Mouse (Mus musculus) urinary bladder, postnatal 10 days (tissue): Measurements from ENCODE around the gene Bnc2.

Source experiments
- DNase-seq: peaks from one replicate; pipeline ENCODE4 v3.0.0; 2022; ENCODE audit warnings: low spot score

The Bnc2 gene

DNA sequence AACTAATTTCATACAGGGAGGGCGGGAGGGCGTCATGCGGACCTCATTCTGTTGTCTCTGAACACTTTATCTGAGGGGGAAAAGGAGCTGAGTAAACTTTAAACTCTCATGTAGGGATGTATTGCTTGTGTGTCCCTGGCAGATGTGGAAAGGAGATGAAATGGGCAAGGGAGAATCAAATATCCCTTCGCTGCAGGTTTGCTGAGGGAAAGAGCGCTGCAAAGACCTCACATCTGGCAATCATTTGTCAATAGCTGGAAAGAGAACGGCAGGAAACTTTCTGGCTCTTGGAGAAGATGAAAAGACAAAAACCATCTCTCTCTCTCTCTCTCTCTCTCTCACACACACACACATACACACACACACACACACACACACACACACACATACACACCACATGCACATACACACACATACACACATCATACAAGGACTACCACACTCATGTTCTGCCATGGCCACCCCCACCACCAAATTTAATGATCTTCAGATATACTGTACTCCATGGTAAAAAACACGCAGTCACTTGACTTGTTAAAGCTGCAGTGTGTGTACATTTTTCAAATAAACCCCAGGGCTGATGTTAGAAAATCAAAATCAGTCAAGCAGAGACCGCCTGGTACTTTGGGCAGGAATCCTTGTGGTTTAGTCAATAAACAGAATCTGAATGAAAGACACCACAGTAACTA, 172.3 kb downstream of the Bnc2 start:
- no peak for DNase-seq

DNA sequence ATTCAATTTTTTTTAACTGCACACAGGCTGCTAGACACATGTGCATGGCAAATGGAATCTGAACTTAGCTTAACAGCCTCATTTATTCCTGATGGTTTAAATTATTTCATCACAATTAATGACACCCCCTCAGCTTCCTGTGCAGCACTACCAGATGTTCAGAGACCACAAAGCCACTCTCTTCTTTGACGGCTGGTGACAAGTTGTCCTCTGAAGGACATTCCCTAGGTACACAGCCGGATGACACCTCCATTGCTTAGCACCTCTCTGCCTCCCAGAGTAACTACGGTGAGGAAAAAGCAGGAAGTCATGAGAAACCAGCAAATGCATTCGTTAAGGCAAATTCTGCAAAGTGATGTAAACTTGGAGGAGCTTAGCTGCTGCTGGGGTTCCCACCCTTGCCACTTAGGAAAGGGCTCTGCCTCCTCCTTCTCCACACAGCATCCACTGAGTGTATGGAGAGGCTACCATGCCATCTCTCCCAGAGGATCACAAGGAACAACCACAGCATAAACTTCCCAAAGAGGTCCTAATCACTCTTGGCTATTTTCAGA, 174.2 kb downstream of the Bnc2 start:
- no peak for DNase-seq

DNA sequence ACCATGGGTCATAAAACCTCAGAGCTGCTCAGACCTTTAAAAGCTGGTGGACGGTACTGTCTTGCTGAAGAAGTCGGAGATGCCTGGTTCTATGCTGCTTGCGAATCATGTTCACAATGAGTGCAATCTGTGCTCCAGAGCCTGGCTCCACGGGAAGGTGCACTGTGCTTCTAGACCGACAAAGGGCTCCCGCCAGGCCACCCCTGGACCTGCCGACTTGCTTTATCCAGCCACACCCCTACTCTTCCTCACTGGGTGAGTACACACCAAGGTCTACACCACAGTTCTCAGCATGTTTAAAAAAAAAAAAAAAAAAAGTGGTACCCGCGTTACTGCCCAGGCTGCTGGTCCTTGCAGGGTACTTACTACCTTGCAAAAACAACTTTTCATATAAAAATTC, 174.8 kb downstream of the Bnc2 start:
- DNase-seq = no peak

DNA sequence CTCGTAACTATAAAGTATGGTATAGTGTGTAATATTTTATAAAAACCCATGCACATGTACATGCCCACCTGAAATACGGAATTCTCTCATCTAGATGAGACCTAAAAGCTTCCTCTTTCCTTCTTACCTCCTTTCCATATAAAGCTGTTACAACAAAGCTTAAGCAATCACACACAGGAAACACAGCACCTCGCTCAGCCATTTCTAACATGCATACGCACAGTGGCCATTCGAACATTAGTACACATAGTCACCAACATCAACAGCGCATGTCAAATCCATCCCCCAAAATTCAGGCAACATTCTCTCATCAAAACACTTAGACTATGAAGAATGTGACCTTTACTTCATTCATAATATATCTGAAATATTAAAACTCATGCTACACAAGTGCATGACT, 176.6 kb downstream of the Bnc2 start:
- no peak for DNase-seq

DNA sequence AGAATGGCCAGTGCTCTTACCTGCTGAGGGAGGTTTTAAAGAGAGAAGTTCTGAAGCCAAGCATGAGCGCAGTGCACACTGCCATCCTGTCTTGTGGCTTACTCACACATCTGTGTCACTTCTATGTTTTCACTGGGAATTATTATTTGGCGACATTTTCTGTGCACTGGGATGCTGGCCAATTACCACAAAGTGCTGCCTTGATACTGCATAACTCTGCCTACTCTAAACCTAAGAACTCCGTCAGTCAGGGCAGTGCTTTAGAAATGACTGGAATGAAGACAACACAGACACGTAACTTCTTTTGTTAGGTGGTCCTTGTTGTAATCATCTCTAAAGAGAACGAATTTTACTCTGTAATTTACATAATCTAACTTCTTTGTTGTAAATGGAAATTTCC, 186.8 kb downstream of the Bnc2 start:
- no peak for DNase-seq

DNA sequence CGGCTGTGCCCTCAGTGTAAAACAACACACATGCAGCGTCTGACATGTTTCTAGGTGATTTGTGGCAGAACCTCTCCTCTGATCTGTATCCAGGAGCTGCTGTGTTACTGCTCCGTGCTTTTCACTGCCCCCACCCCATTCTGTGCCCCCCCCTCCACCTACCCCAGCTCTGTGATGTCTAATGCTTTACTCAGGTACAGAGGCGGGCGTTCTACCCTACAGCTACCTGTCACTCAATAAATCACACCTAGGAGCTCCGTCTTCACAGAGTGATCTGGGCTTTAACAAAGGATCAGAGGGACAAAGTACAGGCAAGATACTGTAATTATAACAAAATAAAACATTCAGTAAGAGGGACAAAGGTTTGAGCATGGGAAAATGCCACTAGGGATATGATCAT, 192.4 kb downstream of the Bnc2 start:
- DNase-seq = no peak

DNA sequence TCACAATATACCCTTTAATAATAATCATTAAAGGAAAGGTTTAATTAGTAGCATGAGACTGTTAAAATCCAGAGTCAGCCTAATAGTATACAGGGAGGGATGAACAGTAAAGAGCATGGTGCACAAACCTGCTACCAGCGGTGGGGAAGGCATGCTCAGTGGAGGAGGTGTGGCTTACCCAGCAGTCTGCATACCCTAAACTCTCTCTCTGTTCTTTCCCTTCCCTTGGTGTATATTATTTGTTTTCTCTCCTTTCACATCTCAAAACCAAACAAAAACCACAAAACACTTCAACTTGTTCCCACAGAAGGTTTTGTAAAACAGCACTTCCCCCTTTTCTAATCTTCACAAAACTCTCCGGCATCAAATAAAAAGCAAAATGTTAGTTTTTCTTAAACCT, 202.4 kb downstream of the Bnc2 start:
- DNase-seq = no peak

DNA sequence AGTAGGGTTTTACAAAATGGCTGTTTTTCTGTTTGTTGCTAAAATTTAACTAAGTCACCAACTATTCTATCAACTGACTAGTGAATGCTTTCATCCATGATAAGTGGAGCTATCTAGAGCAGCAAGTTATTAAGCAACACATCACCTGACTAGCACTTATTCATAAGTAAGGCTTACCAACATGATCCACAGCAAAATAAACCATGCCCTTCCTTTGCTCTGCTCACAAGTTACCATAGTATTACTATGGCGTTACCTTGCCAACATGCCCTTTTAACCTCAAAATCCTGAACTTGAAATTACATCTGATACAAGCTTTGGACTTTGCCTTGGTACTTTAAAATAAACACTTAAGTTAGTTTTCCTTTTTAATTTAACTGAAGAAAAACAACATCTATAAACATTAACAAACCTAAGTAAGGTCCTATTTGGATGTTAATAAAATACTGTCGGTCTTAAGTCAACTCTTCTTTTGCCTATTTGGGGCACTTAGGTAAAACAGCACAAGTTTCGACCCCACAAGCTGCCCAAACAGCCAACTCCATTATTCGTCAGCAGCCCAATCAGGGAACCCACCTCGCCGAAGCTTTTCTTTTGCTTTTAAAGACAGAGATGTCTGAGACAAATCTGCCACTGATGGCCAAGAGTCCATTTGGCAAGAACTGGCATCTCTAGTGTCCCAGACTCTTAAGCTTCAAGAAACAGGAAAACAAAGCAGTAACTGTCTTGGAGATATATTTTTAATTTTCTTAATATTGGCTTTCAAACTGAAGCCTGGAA, 204.8 kb downstream of the Bnc2 start:
- no peak for DNase-seq

DNA sequence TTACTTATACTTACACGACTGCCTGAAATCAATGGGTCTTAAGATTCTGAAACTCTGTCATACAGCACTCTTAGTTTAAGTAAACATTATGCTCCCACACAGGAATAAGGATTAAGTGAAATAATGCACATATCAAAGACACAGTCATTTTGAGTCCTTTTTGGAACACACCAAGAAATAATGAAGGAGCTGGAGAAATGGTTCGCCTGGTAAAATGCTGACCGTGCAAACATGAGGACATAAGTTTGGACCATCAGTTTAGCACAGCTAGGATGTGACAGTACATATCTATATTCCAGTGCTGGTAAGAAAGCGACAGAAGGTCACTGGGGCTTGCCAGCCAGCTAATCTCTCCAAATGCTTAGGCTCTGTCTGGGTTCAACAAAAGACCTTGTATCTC, 205.7 kb downstream of the Bnc2 start:
- DNase-seq = no peak

DNA sequence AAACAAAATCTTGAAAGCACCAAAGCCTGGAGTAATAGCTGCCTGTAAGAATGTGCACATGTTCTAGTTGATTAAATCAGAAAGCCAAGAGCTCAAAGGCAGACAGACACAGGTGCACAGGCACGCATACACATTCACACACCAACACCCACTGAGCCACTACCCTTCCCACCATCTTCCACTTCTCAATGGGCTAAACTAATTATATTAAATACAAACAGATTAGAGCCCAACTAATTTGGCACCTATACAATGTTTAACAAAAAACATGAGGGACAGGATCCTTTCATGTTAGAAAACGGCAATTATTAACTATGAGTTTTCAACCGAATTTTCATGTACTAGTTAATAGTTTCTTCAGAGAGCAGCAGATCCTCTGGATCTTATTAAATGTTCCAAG, 207.4 kb downstream of the Bnc2 start:
- DNase-seq = no peak

DNA sequence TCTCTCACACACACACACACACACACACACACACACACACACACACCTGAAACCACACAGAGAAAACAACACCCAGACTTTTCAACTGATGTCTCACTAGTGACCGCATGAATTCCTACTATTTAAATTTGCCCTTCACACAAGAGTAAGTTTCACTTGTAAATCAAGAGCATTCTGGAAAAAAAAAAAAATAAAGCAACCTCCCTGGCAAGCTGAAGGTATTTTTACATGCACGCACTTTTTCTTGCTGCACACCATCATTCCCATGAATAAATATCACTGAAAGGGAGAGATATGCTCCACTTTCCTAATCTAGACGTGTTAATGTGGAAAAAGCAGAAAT, 216.9 kb downstream of the Bnc2 start:
- no peak for DNase-seq

DNA sequence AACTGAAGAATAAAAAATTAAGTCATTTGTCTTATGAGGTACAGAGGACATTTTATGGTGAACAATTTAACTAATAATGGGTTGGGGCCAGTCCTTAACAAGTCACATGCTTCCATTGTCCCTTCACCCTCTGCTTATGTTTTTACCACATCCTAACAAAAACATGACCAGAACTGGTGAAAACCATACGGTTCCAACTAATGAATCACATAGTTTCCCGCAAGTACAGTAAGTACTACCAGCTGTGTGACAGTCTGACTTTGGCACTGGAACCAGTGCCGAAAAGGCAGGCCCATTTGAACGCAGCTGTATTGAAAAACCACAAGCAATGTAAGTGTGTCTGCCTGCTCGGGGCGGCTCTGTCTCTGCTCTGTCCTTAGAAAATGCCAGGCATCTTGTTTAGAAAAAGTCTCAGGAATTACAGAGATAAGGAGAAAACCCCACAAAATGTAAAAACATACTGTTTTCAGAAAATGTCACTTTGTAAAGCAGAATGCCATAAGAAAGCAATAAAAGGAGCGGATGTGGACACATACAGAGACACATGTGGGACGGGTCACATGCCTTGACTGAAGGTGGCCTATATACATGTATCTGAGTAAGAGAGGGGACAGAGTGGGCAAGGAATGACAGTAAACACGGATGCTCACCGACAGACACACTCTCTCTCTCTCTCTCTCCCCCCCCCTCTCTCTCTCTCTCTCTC, 217.4 kb downstream of the Bnc2 start:
- no peak for DNase-seq

DNA sequence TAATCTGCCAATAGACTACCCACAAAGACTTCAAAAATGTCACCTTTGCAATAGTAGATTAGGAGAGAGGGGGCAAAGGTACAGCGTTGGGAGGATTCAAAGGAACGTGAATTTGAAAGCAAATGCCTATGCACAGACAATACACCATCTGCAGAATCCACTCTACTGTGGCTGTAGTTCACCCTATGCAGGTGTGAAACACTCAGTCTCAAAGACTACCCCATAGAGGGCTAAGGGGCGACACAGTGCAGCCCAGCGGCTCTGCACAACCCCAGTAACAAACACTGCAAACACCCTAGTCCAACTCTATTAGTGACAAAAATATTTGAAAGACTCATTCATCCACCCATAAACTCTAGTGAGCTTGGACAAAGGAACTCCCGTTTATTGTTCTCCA, 218.2 kb downstream of the Bnc2 start:
- no peak for DNase-seq

DNA sequence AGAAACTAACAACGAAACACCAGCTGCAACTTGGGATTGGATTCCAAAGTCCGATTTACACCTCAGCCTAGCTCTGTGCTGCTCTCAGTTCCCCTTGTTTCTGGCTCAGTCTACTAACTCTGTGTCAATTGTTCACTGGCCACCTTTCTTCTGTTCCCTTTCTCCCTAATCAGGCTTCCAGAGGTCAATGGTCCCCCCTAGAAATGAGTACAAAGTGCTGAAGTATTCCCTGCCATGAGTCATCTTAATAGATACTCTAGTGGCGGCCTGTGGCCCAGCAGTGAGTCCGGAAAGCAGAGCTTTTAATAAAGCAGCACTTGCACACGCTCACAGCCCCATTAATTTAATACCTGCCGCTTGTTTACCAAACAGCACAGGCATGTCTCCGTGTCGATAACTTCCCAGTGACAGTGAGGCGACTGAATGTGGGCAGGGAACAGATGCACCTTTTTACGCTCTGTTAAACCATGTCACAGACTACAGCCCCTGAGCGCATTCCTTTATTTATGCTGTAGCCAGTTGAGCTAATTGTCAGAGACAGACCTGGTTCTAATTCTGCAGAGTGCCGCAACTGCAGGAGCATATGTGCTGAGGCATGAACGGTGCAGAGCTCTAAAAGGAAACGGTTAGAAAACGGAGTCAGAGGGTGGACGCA, 218.8 kb downstream of the Bnc2 start:
- DNase-seq = no peak

DNA sequence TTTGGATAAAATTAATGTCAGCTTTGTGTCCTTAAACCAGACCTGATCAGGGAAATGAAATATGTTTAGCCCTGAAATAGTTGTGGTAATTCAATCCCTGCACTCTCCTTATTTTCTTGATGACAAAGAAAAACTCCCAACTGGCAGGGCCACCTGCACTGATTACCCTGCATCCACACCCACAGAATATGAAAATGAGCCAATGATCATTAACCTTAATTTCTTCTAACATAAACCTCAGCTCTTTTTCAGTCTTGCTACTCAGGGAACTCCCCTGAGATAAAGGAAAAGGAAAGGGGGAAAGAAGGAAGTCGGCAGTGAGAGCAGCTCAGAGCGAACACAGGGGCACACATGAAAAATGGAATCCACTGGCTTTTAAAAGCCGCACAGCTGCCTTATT, 220.6 kb downstream of the Bnc2 start:
- DNase-seq = no peak

DNA sequence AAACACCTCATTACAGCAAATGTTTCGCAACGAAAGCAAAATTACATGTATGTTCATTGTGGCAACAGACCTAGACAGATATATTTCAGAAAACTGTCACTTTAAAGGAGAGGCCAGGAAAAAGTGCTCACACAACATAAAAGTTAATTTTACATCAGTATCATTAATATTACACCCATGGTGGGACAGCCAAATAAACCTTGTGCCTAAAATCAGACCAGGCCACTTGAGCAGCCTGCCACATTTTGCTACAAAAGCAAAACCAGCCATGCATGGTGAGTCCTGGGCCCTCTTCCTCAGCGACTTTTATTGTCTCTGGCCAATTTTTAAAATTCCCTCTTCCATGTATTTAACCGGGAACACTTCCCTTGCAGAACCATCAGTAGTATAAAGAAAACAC, 221.5 kb downstream of the Bnc2 start:
- DNase-seq = no peak

DNA sequence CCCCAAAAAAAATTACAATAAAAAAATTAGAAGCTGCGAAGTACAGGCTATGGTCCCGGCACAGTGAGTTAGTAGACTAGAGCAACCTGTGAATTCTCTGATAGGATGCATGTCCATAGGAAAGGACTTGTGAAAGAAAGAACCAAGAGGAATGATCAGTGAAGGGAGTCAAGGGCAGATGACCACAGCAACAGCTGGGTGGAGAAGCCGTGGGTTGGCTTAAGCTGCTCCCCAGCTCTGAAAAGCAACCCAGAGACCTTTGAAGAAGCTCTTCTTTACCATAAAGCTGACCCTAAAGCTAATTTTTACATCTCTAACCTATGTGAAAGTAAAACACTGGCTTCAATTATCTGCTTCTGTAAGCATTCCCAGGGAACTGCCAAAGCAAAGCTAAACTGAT, 222.4 kb downstream of the Bnc2 start:
- no peak for DNase-seq

DNA sequence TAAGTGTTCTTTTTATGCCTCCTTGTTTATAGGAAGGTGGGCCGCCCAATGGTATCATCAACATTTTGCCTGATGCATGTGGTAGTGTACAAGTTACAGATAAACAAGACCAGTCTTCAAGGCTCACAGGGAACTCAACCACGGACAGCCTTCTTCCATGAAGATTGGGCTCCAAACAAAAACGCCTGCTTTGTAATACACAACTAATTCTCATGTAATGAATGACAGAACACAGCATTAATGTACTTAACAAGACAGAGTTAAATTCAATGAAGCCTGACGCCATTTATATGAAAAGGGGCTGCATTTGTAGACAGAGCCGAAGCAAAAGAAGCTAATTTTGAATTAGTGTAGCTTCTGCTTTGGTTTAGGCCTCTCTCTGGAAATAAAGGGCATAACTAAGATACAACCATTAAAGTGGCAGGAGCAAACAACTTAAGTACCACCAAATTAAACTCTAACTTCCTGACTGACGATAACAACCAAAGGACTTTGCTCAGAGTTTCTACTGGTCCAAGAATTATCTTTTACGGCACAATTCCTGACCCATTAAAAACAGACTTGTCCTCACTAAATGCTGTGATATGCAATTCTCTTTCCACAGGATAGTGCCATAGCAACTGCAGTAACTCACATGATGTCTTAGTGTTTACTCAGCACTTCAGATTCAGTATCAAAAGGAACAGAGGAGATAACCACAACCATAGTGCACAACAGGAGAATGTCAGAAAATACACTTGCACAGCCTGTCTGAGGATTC, 225.6 kb downstream of the Bnc2 start:
- no peak for DNase-seq

DNA sequence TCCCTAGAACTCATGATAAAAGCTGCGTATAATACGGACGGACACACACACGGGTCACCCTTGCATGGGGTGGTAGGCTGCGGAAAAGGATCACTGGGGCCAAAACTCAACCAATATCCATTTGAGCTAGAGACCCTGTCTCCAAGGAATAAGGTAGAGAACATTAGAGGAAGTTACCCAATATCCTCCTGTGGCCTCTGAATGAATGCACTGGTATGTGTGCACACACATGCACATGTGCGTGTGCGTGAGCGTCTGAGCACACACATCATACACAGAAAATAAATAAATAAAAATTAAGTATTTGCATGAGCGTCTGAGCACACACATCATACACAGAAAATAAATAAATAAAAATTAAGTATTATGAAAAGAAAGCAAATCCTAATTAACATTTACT, 241.8 kb downstream of the Bnc2 start:
- DNase-seq = no peak

DNA sequence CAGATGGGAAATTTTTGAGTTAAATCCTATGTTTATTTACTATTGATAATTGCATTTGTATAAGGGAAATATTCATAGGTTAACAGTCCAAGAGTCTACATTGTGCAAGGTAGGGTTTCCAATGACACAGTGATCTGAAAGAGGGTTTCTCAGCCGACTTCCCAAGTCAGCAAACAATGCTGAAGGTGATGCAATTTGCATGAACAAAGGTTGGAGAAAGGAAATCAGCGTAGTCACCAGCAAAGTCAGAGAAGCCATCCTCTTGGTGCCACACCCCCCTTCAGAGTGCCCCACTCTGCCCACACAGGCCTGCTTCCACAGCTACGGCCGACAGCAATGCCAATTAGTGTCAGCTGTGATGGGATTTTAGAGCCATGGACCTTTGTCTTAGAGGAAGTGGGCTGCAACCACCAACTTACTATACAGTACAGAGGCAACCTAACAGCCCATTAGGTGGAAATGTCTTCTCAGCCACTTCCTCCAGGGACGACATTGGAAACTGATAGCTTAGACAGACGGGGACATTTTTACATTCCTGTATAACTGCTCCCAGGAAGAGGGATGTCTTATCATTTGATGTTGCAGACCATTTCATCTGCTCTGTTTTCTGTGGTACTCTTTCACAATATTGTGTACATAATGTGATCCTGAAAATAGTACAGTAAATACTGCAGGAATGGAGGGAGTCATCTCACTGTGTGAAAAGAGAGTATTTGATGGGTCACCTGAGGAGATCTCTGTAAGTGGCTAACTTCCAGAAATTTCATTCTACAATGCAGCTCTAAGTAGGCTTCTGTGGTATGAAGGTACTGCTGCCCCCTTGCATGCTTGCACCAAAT, 243.2 kb downstream of the Bnc2 start:
- DNase-seq = no peak

DNA sequence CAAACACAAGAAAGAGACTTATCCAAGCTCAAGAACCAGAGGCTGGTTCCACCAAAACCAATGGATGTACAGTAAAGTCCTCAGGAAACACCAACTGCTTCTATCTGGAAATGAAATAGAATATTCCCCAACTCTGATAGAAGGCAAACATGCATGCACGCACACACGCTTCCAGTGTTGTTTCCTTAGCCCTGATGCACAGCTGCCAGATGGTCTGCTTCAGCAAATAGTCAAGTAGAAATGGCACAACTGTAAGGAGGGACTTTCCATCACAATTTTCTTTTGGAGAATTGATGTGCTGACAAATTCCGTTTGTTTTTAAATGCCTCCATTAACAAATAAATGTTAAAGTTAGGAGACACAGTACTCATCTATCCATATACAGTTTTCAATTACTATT, 247.1 kb downstream of the Bnc2 start:
- DNase-seq = no peak
